Mouse (Mus musculus): ENCODE results near the gene Gm13285. TPM values are rescaled to one million over a fixed set of nuclear protein-coding genes. Genes with fewer than 3 reads are reported as not detected.
"Not testable (repeated sequence)": the region's sequence is repeated elsewhere in the genome, so short reads cannot be mapped to it uniquely, and the experiment has no call there.

Gm13285 gene
- 0.68 and 0.82 TPM in 2 replicates for polyA plus RNA-seq (2015; fragmentation: Nextera tagmentation; extraction: Ambion mirVana)

DNA sequence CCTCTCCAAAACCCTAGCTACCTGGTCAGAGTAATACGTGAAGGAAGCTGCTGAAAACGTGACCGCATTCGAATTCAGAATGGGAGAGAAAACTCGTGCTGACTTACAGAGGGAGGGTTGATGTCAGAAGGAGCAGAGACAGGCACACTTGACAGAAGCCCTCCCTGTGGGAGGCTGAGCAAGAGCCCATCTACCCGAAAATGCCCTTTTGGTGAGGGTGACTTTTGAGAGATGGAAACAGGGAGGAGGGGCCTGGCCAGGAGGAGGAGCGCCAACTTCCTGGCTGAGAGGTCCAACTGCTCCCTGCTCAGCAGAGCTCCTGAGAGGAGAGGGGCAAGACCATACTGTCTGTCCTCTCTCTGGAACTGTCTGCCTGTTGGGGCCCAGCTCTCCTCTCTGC is at the start of gene Gm13285:
Gene Gm13285 (plus strand): TSS at position 301 of the 400 bp plus-strand sequence.
- not testable (repeated sequence) for H3K36me3 ChIP-seq; H3K4me2 ChIP-seq; H3K4me3 ChIP-seq; ATAC-seq (ENCODE audit: extremely low read depth, insufficient number of reproducible peaks, low FRiP score, low TSS enrichment); H3K9me3 ChIP-seq; H3K27me3 ChIP-seq (replicated peaks); H3K4me1 ChIP-seq; H3K9ac ChIP-seq; H3K27ac ChIP-seq (replicated peaks)
- 19% methylated on average over 5 of the region's 7 CpGs for WGBS

- no peak overlapping the region for H3K4me3 ChIP-seq
- WGBS, result 56% methylated on average over 6 of the region's 6 CpGs
- H3K36me3 ChIP-seq, result no peaks in the 10 kb centered on the region
- no peak for ATAC-seq (ENCODE audit: extremely low read depth, insufficient number of reproducible peaks, low FRiP score, low TSS enrichment)
- no peak overlapping the region for H3K4me2 ChIP-seq
- no peak overlapping the region for H3K9ac ChIP-seq
- no peaks in the 10 kb centered on the region for H3K4me1 ChIP-seq
- no peak overlapping the region for H3K27ac ChIP-seq (replicated peaks)
- H3K27me3 ChIP-seq (replicated peaks), result no peaks in the 10 kb centered on the region; the same call in 1 of the 2 replicates
- H3K9me3 ChIP-seq, result no peaks in the 10 kb centered on the region
Observed at GRCm38 (mm10) chr4:88749926-88750325, 49.5 kb upstream of the Gm13285 start.

- H3K27me3 ChIP-seq (replicated peaks); H3K36me3 ChIP-seq; ATAC-seq (ENCODE audit: extremely low read depth, insufficient number of reproducible peaks, low FRiP score, low TSS enrichment); H3K9me3 ChIP-seq; H3K4me2 ChIP-seq; H3K9ac ChIP-seq; H3K4me3 ChIP-seq: not testable (repeated sequence)
- 56% methylated on average over 15 of the region's 15 CpGs for WGBS
- Histone ChIP-seq H3K4me1 (peaks cover 15% of the 10 kb centered on the region), H3K27ac (replicated peaks) (peak within 1 kb of the TSS; percentile 48; the same call in 1 of the 2 replicates)
Observed at GRCm38 (mm10) chr4:88754818-88755340, 44.6 kb upstream of the Gm13285 start, which contains the start of gene Gm13271. Gene Gm13271 (plus strand): TSS chr4:88754868.

GRCm38 (mm10) chr4:88756581-88757513 is 42.6 kb upstream of the Gm13285 start:
- not testable (repeated sequence) for ATAC-seq (ENCODE audit: extremely low read depth, insufficient number of reproducible peaks, low FRiP score, low TSS enrichment)

GRCm38 (mm10) chr4:88757628-88758031 is 41.8 kb upstream of the Gm13285 start:
- peak overlapping the region; percentile 95 for H3K27ac ChIP-seq (replicated peaks)

More at GRCm38 (mm10) chr4:88756581-88757513, 42.6 kb upstream of the Gm13285 start:
- H3K9ac ChIP-seq, result peak overlapping the region; percentile 89
- H3K9me3 ChIP-seq; H3K36me3 ChIP-seq; H3K27me3 ChIP-seq (replicated peaks): not testable (repeated sequence)
- 9% methylated on average over 29 of the region's 31 CpGs for WGBS
- H3K27ac ChIP-seq (replicated peaks), result peak overlapping the region; percentile 95
- H3K4me3 ChIP-seq, result peak overlapping the region; percentile 60
- H3K4me1 ChIP-seq, result peaks cover 15% of the 10 kb centered on the region
- H3K4me2 ChIP-seq, result peak overlapping the region; percentile 77

GRCm38 (mm10) chr4:88758751-88759150 is 40.7 kb upstream of the Gm13285 start:
- not testable (repeated sequence) for H3K4me2 ChIP-seq; H3K9me3 ChIP-seq; H3K36me3 ChIP-seq; H3K4me3 ChIP-seq; H3K9ac ChIP-seq; H3K27ac ChIP-seq (replicated peaks); ATAC-seq (ENCODE audit: extremely low read depth, insufficient number of reproducible peaks, low FRiP score, low TSS enrichment); H3K27me3 ChIP-seq (replicated peaks)
- 77% methylated on average over 9 of the region's 9 CpGs for WGBS
- peaks cover 15% of the 10 kb centered on the region for H3K4me1 ChIP-seq

More at GRCm38 (mm10) chr4:88757628-88758031, 41.8 kb upstream of the Gm13285 start:
- Histone ChIP-seq H3K9ac (peak overlapping the region; percentile 89; the same call in 1 of the 2 replicates), H3K4me1 (peaks cover 15% of the 10 kb centered on the region), H3K4me2 (peak overlapping the region; percentile 77), H3K4me3 (peak overlapping the region; percentile 60)
- peak; percentile 97 for ATAC-seq (ENCODE audit: extremely low read depth, insufficient number of reproducible peaks, low FRiP score, low TSS enrichment)
- H3K27me3 ChIP-seq (replicated peaks); H3K9me3 ChIP-seq; H3K36me3 ChIP-seq: not testable (repeated sequence)
- WGBS, result under 1% methylated on average over 21 of the region's 21 CpGs

DNA sequence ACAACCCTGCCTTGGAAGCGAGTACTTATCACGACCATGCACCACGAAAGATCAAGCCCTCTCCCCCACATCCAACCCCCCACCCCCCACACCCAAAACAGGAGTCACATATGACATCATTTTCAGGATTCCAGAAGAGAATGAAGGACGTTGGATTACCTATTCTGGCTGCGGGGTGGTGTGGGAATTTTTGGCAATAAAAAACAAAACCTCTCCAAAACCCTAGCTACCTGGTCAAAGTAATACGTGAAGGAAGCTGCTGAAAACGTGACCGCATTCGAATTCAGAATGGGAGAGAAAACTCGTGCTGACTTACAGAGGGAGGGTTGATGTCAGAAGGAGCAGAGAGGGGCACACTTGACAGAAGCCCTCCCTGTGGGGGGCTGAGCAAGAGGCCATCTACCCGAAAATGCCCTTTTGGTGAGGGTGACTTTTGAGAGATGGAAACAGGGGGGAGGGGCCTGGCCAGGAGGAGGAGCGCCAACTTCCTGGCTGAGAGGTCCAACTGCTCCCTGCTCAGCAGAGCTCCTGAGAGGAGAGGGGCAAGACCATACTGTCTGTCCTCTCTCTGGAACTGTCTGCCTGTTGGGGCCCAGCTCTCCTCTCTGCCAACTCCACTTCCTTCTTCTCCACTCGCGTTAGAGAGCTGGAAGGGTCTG is 39.7 kb upstream of the Gm13285 start, which contains the start of gene Gm13283:
Gene Gm13283 (plus strand): TSS at position 510 of the 659 bp plus-strand sequence.
- Histone ChIP-seq H3K4me1 (peaks cover 15% of the 10 kb centered on the region), H3K4me2 (peak within 1 kb of the TSS; percentile 56), H3K27ac (replicated peaks) (peak within 1 kb of the TSS; percentile 65), H3K4me3 (peak within 1 kb of the TSS; percentile 44), H3K9ac (peak within 1 kb of the TSS; percentile 73; the same call in 1 of the 2 replicates)
- H3K36me3 ChIP-seq; H3K27me3 ChIP-seq (replicated peaks); ATAC-seq (ENCODE audit: extremely low read depth, insufficient number of reproducible peaks, low FRiP score, low TSS enrichment); H3K9me3 ChIP-seq: not testable (repeated sequence)
- WGBS, result 20% methylated on average over 10 of the region's 14 CpGs

- peak overlapping the region; percentile 65 for H3K27ac ChIP-seq (replicated peaks)
- peak overlapping the region; percentile 73; the same call in 1 of the 2 replicates for H3K9ac ChIP-seq
Observed at GRCm38 (mm10) chr4:88760431-88760830, 39.0 kb upstream of the Gm13285 start.

DNA sequence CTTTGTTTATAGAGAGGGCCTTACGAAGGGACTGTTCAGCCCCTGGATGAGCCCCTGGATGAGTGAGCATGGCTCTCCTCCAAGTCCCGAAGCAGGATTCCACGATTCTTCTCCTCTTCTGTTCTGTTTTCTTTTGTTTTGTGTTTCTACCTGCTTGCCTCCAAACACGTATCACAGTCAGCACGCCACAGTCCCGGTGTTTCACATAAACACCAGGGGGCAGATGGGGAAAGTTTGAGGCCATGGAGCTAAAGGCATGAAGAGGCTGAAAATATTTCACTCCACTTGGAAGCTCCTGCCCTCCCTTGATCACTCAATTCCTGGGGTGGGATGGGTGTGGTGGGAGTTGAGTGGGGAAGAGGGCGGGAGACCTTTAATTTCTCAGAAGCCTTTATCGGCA is 37.7 kb upstream of the Gm13285 start:
- 55% methylated on average over 6 of the region's 8 CpGs for WGBS
- H3K4me3 ChIP-seq; H3K9ac ChIP-seq; ATAC-seq (ENCODE audit: extremely low read depth, insufficient number of reproducible peaks, low FRiP score, low TSS enrichment); H3K36me3 ChIP-seq; H3K27me3 ChIP-seq (replicated peaks); H3K27ac ChIP-seq (replicated peaks); H3K9me3 ChIP-seq; H3K4me2 ChIP-seq; H3K4me1 ChIP-seq: not testable (repeated sequence)

More at GRCm38 (mm10) chr4:88760431-88760830, 39.0 kb upstream of the Gm13285 start:
- Histone ChIP-seq H3K4me2 (peak overlapping the region; percentile 56), H3K4me1 (peaks cover 15% of the 10 kb centered on the region), H3K4me3 (peak overlapping the region; percentile 44)
- not testable (repeated sequence) for H3K27me3 ChIP-seq (replicated peaks); H3K36me3 ChIP-seq; ATAC-seq (ENCODE audit: extremely low read depth, insufficient number of reproducible peaks, low FRiP score, low TSS enrichment); H3K9me3 ChIP-seq
- WGBS, result 0% methylated on average over 25 of the region's 28 CpGs

DNA sequence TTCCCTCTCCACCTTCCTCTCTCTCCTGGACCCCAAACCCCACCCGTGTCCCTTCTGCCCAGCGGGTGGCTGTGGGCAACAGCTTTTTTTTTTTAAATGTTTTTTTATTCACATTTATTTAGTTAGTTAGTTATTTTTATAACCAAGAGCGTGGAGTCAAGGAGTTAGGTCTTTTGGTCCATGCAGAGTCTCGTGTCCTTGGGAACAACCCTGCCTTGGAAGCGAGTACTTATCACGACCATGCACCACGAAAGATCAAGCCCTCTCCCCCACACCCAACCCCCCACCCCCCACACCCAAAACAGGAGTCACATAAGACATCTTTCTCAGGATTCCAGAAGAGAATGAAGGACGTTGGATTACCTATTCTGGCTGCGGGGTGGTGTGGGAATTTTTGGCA is 37.1 kb upstream of the Gm13285 start:
- H3K9me3 ChIP-seq; H3K4me3 ChIP-seq; H3K4me1 ChIP-seq; ATAC-seq (ENCODE audit: extremely low read depth, insufficient number of reproducible peaks, low FRiP score, low TSS enrichment); H3K36me3 ChIP-seq; H3K9ac ChIP-seq; H3K27ac ChIP-seq (replicated peaks); H3K27me3 ChIP-seq (replicated peaks): not testable (repeated sequence)
- peak overlapping the region; percentile 60 for H3K4me2 ChIP-seq
- 47% methylated on average over 9 of the region's 9 CpGs for WGBS

Measured in heart, embryonic 13.5 days (tissue).